Mouse (Mus musculus) gastrocnemius, postnatal 14 days (tissue): ENCODE results near the gene Insig1. TPM values are rescaled to one million over a fixed set of nuclear protein-coding genes. Genes with fewer than 3 reads are reported as not detected.

Experiments
- DNase-seq: peaks from one replicate; pipeline ENCODE4 v3.0.0; 2021; ENCODE audit warnings: mixed read lengths
- intact Hi-C: fragments of 180-260 bp; cut with DNase I; formaldehyde crosslinking; loops from one replicate; pipeline ENCODE4 v1.15.1; 2025; ENCODE audit warnings: low total_unique reads
- total RNA-seq, 2 experiments: library from RNA; stranded (reverse); gene quantifications; 2 replicates each; pipeline ENCODE4 v1.2.3; 2021

Gene Insig1
- total RNA-seq, 2 experiments from 2014 or later = 9.1 to 13.9 TPM

DNA sequence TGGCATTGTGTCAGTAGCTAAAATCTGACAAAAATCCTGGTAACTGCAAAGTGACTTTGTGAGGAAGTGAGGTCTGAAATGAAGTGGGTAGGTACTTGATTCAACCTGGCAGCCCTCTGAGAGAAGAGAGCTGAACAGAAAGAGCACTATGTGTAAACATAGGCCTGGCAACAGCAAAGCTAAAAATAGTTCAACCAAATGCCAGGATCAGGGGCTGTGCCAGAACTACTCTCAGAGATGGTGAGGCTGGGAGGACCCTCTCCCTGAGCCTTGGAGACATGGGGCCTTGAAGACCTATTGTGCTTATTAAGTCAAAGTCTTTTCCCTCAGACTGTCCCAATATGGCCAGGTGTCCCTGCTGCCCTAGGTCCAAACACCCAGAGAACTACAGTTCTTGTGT is 10.7 kb upstream of the Insig1 start:
- DNase-seq = no peak
- intact Hi-C loops = no loop called here

DNA sequence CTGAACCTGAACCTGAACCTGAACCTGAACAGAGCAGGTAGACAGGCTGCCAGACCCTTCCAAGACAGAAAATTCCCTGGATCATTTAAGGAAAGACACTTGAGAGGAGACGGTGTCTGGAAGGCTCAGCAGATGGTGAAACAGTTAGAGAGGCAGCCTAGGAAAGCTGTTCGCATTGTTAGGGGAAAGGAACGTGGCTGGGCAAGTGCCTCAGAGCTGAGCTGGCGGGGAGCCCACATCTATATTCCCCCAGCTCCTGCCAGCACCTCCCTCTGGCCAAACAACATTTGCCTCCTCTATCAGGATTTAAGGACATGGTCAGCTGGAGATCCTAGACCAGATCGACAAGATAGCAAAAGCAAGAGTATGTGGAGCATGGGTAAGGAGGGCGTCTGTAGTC is 10.2 kb upstream of the Insig1 start:
- no peak for DNase-seq
- intact Hi-C loops = no loop called here

DNA sequence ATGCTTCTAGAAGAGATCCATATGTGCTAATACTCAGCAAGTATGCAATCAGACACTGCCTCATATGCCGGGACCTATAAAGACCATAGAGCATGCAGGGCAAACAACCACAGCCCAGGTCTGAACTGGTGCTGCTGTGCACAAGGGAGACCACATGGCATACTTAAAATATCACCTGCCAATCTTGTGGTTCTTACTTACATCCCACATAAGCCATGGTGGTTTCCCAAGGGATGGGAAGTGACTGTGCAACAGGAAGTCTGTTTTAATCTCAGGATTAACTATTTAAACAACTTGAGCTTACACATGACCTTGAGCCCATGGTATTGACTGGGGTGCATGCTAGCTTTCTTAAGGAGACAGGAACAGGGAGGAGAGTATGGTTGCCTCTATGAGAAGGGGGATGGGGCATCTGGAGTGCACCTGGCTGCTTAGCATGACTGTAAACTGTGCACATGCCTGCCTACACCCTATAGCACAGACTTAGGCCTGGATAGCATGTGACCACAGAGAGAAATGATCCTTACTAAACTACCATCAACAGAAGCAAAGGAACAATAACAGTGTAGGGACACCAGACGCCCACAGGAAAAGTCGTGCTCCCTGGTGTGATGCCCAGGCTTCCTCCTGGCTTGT is 7.1 kb upstream of the Insig1 start:
- intact Hi-C loops = no loop called here

DNA sequence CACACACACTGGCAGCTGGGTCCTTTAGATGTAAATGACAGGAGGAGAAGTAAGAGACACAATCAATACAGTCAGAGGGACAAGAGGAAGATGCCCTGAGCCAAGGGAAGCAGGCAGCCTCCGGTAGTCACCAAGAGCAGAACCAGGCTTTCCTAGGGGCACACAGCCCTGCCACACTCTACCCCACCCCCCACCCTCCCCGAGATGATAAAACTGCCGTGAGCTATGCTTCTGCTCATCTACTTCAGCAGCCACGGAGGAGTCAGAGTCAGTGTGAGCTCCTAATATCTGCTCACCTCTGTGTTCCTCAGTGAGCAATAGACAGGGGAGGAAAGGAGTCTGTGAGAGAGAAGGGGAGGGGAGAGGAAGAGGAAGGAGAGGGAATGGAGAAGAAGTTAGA is 5.9 kb upstream of the Insig1 start:
- intact Hi-C loops = no loop called here

More for the DNA sequence above, 7.1 kb upstream of the Insig1 start:
- DNase-seq = no peak

DNA sequence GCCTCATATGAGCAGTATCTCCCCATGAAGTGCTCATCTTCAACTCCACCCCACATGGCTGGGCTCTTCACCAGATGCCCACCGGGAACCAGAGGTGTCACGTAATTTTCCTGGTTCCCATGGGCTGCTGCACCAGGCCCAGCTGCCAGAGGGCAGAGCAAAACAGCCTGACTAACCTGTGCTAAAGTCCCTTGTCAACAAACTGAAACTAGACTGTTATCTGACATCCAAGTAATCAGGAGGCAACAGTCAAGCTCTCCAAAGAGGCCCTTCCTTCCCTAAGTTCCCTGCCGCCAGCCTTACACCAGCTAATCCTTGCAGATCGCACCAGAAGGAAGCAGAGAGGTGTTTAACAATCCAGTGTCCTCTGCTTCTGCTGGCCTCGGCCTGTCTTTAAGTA is 4.9 kb upstream of the Insig1 start:
- intact Hi-C loops = no loop called here
- DNase-seq = no peak

More for the DNA sequence above, 5.9 kb upstream of the Insig1 start:
- DNase-seq = no peak

DNA sequence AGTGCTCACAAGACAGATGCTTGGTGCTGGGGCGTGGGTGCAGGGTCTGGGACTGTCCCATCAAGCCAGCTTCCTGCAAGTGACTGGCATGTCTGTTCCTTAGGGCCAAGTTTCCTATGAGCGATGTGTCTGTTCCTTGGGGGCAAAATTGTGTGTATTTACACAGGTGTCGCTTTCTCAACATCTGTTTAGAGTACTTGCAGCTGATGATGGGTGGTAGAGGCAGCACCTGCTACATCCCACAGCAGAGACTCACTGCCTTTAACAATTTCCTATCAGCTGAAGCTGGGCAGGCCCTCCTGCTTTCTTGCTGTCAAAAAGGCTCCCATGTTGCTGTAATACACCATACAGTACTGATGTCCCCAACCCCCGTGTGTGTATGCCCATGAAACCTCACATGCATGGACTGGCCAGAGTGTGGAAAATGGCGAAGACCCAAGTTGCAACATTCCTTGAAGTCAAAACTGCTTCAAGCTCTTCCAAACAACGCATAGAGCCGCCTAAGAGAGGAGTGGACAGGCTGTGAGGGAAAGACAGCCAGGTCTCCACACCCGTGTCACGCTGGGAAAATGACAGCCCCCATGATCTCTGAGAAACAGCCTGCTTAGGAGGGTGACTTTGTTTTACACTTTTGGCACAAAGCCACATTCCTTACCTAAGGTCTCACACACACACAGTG is 875 bp upstream of the Insig1 start:
- no peak for DNase-seq
- intact Hi-C loops = no loop called here

DNA sequence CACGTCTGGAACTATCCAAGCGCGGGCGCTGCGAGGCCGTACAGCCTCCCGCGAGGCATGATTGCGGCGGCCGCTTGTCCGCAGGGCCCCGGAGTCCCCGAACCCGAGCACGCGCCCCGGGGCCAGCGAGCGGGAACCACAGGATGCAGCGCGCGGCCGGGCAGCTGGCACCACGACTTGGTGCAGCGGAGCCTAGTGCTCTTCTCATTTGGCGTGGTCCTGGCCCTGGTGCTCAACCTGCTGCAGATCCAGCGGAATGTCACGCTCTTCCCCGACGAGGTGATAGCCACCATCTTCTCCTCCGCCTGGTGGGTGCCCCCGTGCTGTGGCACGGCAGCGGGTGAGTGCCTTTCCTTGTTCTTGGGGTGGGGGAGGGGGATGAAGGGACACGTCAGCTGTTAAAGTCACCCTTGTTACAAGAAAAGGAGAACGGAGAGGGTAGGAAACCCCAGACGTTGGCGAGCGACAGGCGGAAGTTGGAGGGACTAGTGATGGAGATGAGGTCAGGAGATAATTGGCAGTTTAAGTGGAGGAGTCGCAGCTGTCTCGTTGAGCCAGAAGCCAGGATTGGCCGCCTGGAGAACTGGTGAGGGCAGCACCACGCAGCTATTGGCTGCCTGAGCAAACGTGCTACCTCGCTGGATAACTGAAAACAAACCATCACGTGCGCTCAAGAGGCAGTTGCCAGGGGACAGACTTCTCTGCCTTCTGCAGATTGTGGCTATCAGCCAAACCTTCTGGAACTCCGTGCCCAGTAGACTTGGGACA is 477 bp downstream of the Insig1 start:
- intact Hi-C loops = no loop called here
- peak; percentile 81 for DNase-seq

DNA sequence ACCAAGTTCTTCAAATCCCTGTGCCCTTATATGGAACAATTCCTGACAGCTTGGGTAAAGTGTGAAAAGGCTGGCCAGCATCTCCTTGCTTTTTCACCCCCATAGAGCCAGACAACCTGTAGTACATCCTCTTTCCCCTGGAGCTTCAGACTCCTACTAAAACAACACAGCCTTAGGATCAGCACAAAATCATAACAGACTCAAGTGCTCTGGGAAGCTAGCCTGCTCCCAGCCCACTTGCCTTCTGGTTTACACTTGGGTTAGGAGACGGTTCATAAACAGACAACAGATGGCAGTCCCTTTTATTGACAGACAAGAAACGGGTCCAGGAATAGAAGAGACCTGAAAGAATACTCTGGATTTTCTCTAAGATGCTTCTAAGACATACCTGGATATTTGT is 8.3 kb downstream of the Insig1 start:
- DNase-seq = no peak
- intact Hi-C loops = no loop called here

DNA sequence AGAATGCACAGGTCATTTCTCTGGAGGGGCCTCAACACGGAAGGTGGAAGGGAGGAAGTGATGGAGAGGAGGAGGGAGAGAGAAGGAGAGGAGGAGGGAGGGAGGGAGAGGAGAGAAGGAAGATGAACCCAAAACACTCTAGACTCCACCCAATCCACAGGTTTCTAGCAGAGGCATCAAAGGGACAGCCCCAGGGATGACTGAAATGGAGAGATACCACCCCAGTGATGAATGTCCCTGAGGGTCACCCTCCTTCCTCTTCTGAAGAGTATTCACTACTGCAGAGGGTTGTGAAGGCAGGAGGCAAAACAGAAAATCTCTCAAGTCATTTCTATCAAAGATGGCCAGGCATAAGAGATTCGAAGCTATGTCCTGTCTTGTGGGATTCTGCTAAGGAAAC is 10.0 kb downstream of the Insig1 start:
- no peak for DNase-seq
- intact Hi-C loops = no loop called here

DNA sequence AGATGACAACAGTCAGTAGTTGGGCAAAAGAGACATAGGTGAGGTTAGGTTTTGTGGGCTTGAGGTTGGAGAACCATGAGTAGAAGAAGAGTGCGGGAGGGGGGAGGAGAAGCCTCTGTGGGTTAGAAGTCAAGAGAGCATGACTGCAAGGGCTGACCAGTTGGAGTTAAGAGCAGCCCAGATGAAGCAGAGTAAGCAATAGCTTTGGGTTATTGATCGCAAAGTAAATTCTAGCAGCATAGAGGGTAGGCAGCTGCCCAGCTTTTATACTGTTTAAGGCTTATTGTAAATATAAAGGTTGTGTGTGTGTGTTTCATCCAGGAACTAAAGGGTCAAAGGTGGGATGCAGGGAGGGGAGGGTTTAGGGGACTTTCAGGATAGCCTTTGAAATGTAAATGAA is 10.7 kb downstream of the Insig1 start:
- no peak for DNase-seq
- intact Hi-C loops = no loop called here

DNA sequence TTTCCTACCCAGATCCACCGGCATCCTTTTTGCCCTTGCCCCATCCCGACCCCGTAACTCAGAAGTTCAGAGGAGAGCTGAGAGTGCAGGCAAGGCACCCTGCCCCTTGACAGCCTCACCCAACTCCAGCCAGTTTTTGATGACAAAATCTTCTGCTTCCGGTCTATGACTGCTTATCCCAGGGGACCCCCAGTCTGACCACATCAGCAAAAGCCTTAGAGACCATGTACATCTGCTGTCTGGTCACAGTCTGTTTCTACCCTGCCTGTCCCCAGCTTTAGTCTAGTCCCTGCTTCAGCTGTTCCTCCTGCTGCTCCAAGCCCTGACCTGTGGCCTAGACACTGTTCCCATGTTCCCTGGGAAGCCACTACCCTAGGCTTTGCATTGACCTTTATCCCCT is 11.1 kb downstream of the Insig1 start:
- intact Hi-C loops = no loop called here
- no peak for DNase-seq

DNA sequence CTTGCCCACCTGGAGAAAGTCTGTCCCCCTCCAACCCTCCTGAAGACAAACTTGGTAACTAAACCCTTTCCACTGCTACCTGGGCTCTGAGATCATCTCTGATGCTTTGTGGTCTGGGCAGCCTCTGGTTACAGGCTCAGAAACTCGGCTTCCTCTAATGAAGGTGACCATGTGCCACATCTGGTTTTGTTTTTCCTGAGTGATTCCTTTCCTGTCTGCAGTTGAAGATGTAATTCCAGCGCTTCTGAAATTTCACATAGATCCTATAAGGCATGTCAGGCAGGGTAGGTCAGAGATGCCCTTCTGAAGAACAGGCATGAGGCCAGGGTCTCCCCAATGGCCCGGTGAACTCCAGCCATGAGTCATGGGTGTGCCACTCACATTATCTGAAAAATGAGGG is 11.6 kb downstream of the Insig1 start:
- DNase-seq = no peak
- intact Hi-C loops = no loop called here

DNA sequence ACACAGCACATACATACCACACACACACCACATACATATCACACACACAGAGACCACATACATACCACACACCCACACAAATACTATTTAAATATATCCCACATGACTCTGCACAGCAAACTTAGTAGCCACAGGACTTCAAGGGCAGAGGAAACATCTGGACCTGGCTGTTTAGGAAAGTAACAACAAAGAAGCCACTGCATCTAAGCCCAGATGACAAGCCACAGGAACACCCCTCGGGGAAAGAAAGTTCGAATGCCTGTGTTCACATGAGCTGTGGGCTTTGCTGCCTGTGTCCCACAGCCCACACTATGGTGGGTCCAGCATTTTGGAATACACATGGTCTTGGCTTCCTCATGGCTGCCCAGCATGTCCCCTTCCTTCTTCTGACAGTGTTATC is 13.6 kb downstream of the Insig1 start:
- intact Hi-C loops = no loop called here
- no peak for DNase-seq

DNA sequence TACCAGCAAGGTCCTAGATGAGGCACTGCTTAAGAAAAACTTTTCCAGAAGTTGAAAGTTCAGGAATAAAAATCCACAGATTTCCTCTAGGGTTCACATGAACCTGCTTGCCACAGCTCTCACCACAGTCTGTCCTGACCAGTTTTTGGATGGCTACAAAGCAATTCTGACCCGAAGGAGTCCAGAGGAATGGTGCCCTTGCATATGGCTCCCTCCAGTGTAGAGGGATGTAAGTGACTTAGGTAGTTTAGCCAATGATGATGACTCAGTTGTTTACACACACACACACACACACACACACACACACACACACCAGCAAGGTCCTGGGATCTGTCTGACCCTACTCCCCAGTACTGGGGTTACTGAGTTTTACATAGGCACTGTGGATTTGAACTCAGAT is 19.4 kb downstream of the Insig1 start:
- intact Hi-C loops = loop anchor here (10.0 kb wide), 1 partner anchor 236 kb away; no protein-coding TSS in a partner anchor
- no peak for DNase-seq

DNA sequence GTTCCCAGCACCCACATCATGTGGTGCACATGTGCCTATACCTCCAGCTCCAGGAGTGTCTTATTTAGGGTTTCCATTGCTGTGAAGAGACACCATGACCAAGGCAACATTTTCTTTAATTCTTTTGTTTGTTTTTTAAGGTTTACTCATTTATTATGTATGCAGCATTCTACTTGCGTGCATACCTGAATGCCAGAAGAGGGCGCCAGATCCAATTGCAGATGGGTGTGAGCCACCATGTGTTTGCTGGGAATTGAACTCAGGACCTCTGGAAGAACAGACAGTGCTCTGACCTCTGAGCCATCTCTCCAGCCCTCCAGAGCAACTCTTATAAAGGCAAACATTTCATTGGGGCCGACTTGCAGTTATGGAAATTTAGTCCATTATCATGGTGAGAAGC is 21.2 kb downstream of the Insig1 start:
- DNase-seq = no peak
- intact Hi-C loops = loop anchor here (2.0 to 10.0 kb wide), 2 partner anchors 98 to 238 kb away; no protein-coding TSS in a partner anchor

DNA sequence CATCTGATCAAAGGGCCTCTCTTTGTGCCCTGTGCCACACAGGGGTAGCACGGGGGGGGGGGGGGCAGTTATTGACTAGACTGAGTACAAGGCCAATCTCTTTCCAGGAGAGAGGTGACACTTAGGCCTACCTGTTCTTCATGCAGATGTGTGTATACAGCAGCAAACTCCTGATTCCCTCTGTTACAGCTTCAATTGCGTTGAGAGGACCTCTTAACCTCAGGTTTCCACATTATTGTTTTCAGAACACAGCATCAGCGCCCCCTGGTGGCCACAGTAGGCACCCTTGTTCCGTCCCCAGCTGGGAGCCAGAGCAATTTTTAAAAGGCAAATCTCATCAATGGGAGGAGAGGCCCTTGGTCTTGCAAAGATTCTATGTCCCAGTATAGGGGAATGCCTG is 22.7 kb downstream of the Insig1 start:
- DNase-seq = peak; percentile 76
- intact Hi-C loops = loop anchor here (2.0 to 10.0 kb wide), 2 partner anchors 99 to 239 kb away; no protein-coding TSS in a partner anchor

DNA sequence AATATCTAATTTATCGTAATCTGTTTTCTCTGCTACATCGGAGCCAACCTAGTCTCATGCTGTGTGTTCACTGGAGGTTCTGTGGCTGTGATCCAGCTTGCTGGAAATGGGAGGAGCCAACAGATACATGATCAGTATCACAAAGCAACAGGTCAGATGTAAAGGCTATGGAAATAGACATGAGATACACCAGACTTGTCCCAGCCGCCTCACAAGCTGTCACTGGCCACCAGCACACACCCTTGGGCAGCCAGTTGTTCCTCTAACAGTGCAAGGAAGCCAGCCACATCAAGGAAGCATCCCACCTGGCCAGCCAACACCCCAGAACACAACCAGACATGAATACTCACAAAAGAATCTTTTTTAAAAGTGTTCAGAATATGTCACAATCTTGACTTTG is 23.2 kb downstream of the Insig1 start:
- no peak for DNase-seq
- intact Hi-C loops = loop anchor here (10.0 kb wide), 1 partner anchor 240 kb away; no protein-coding TSS in a partner anchor

DNA sequence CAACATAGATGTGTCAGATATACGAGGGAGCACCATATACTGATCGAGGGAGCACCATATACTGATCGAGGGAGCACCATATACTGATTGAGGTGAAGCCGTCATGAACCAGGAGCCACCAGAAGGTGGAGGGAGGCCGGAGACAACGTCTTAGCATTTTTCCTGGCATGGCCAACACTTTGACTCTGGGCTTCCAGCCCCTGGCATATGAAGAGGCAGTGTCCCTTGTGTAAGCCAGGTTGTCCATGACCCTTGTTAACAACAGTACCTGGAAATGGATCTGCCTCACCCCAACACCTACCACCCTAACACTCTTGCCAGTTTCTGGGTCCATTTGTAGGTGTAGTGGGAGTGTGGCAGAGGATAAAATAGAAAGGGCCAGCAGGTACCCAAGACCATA is 23.7 kb downstream of the Insig1 start:
- intact Hi-C loops = loop anchor here (10.0 kb wide), 1 partner anchor 240 kb away; no protein-coding TSS in a partner anchor
- no peak for DNase-seq

DNA sequence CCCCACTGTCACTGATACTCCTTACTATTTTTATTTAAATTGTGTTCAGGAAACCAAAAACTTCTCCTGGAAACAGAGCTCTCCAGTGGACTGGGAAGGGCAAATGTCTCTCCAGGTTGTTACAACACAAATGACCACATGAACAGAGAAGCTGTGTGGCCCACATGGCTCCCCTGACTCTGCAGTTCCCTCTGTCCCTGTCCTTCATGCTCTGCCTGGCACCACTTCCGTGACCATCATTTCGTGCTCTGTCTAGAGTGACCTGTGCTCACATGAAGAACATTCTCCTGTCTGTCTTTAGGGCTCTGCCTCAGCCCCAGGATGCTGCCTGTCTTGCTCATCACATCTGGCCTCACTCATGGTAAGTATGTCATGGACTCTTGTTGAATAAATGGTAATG is 24.5 kb downstream of the Insig1 start:
- intact Hi-C loops = loop anchor here (10.0 kb wide), 1 partner anchor 241 kb away; no protein-coding TSS in a partner anchor
- no peak for DNase-seq

DNA sequence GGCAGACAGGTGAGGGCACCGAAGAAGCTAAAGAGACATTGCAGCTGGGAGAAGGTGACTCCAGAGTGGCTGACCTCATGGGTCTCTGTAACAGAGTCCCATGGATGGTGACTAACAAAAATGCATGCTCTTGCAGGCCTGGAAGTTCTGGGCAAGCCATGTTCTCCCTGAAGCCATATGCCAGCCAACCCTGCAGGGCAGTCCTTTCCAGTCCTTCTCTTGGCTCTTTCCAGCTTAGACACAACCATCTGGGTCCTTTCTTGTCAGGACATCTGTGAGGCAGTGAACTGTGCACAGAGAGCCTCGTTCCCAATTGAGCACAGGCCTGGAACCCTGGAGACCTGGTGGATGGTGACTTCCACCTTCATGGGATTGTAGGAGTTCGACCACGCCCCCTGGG is 35.8 kb downstream of the Insig1 start:
- DNase-seq = no peak
- intact Hi-C loops = no loop called here
